Mouse (Mus musculus): ENCODE results near the gene Marc2. TPM values are rescaled to one million over a fixed set of nuclear protein-coding genes. Genes with fewer than 3 reads are reported as not detected.

The Marc2 gene
- polyA plus RNA-seq, 1 experiment from 2014 or later, result 204 TPM

DNA sequence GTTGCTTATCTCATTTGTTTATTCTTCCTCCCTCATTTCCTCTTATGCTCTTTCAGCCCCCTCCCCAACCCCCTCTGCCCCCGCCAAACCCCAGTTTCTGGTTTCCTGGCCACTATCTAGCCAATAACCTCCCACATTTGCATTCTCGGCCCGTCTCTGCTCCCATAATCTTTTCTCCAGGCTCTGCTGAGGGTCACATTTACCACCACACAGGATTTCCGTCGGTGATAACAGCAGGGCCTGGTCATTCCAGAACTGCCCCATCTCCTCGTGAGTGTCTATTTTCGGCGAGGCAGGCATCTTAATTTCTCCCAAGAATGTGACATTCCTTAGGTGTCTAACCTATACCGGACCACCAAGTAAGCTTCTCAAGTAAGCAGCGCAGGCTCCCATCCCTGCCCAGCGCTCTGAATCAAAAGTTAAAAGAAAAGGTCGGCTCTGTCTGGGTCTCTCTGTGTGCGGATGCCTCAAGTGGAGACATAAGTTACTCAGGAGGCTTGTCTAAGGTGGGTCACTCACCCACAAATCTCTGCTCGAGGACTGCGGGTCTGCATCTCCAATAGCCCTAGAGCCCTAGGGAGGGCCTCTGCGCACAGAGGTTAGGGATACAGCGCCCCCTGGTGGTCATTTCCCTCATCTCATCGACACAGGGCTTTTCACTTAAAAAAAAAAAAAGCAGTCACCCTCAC is 74.9 kb downstream of the Marc2 start:
- Histone ChIP-seq H3K27ac (no peak overlapping the region), H3K9ac (no peak overlapping the region), H3K4me1 (peaks cover 9% of the 10 kb centered on the region; the same call in 1 of the 2 replicates), H3K36me3 (no peaks in the 10 kb centered on the region), H3K4me3 (no peak overlapping the region), H3K9me3 (no peaks in the 10 kb centered on the region), H3K27me3 (0 out of 2 replicates have a peak, but pooled peaks cover 4% of the 10 kb centered on the region), H3K4me2 (0 out of 2 replicates have a peak overlapping the region, but pooled peaks have one; percentile 17)
- 17% methylated on average over 18 of the region's 18 CpGs for WGBS
- no peak for ATAC-seq (ENCODE audit: insufficient number of reproducible peaks, low FRiP score, low TSS enrichment, low read depth)

- H3K9me3 ChIP-seq, result no peaks in the 10 kb centered on the region
- H3K9ac ChIP-seq, result no peak overlapping the region
- H3K4me2 ChIP-seq, result no peak overlapping the region
- H3K36me3 ChIP-seq, result no peaks in the 10 kb centered on the region
- no peaks in the 10 kb centered on the region for H3K27me3 ChIP-seq
- no peak overlapping the region for H3K4me3 ChIP-seq
- ATAC-seq (ENCODE audit: insufficient number of reproducible peaks, low FRiP score, low TSS enrichment, low read depth), result no peak
- H3K4me1 ChIP-seq, result 0 out of 2 replicates have a peak, but pooled peaks cover 8% of the 10 kb centered on the region
- H3K27ac ChIP-seq, result no peak overlapping the region
- 21% methylated on average over 3 of the region's 3 CpGs for WGBS
Measured at GRCm38 (mm10) chr1:184763866-184764265, 82.4 kb downstream of the Marc2 start.

MicroRNA genes within 50 kb of the gene (microRNA counts, 519-probe panel; counts per million panel counts)
- 3,113 counts per million, percentile 72 among the panel's probes with 10 or more counts for microRNA mmu-miR-1981

Small RNA genes within 50 kb of the gene (microRNA-seq; reads per million reads assigned to microRNA genes)
- gene Mir1981, result 64.0 reads per million, percentile 44 among the genes with 10 or more reads in this experiment

Other genes with a start within 250 kb of the Marc2 start
- 21.6 and 24.2 TPM in 2 replicates for gene Hlx, start 113.8 kb downstream of the Marc2 start, polyA plus RNA-seq (2015; fragmentation: Nextera tagmentation; extraction: Ambion mirVana)
- 0.23 TPM in 1 of 2 replicates, not detected in the other for gene Marc1, start 35.1 kb downstream of the Marc2 start, polyA plus RNA-seq (2015; fragmentation: Nextera tagmentation; extraction: Ambion mirVana)
- gene C130074G19Rik, start 36.8 kb upstream of the Marc2 start, polyA plus RNA-seq (2015; fragmentation: Nextera tagmentation; extraction: Ambion mirVana), result 1.9 and 2.3 TPM in 2 replicates
- gene Mark1, start 153.1 kb upstream of the Marc2 start, polyA plus RNA-seq (2015; fragmentation: Nextera tagmentation; extraction: Ambion mirVana), result 2.4 and 2.9 TPM in 2 replicates